11 mouse cellular contexts compared by ENCODE assay signal in genomic region chr1:55807028-55807427, GRCm38 (mm10).
DNase-seq lines count a peak whose midpoint lies in the region; ATAC-seq and TF ChIP-seq lines count a peak whose summit lies in the region.
"Had no signal": no experiment of that assay in that cellular context is flagged by ENCODE, and none has a peak within 500 bp of the region (broad histone marks: within the 10 kb centered on the region; RNA-seq: fewer than 3 reads in every experiment).

No protein-coding gene starts in this region.

- H3K36me3 ChIP-seq in liver, postnatal 0 days (replicated peaks; ENCODE audit: insufficient read depth, low read length) = no peaks in the 10 kb centered on the region
- no peaks in the 10 kb centered on the region for H3K36me3 ChIP-seq in liver, embryonic 12.5 days
- no peaks in the 10 kb centered on the region for H3K36me3 ChIP-seq in hindbrain, embryonic 12.5 days
- H3K36me3 ChIP-seq: hindbrain, embryonic 15.5 days; midbrain, embryonic 13.5 days had no signal

- H3K4me1 ChIP-seq in liver, postnatal 0 days (ENCODE audit: insufficient read depth) = no peaks in the 10 kb centered on the region
- 0 out of 2 replicates have a peak, but pooled peaks cover 4% of the 10 kb centered on the region for H3K4me1 ChIP-seq in liver, embryonic 12.5 days
- no peaks in the 10 kb centered on the region for H3K4me1 ChIP-seq in hindbrain, embryonic 12.5 days
- H3K4me1 ChIP-seq: forebrain, embryonic 13.5 days; hindbrain, embryonic 15.5 days; midbrain, embryonic 13.5 days had no signal

- no peak for DNase-seq in cerebellum, postnatal 36 days
- DNase-seq in liver, postnatal 0 days = no peak
- peak; percentile 31 for DNase-seq in induced T-regulatory cell, adult 2 months (ENCODE audit: low read depth)
- peak; percentile 40 for DNase-seq in naive thymus-derived CD4-positive, alpha-beta T cell, adult 2 months (ENCODE audit: low read depth)
- DNase-seq in urinary bladder, postnatal 36 days (ENCODE audit: low spot score in 2 of 2) = no peak

- 0 out of 2 replicates have a peak overlapping the region, but pooled peaks have one; percentile 24 for H3K27ac ChIP-seq in liver, postnatal 0 days (ENCODE audit: low read depth)
- no peak overlapping the region for H3K27ac ChIP-seq in liver, embryonic 12.5 days
- H3K27ac ChIP-seq in hindbrain, embryonic 12.5 days = no peak overlapping the region
- H3K27ac ChIP-seq: forebrain, embryonic 13.5 days; hindbrain, embryonic 15.5 days; midbrain, embryonic 13.5 days had no signal

- H3K4me2 ChIP-seq in liver, postnatal 0 days (ENCODE audit: low read depth, low read length) = no peak overlapping the region
- no peak overlapping the region for H3K4me2 ChIP-seq in liver, embryonic 12.5 days
- no peak overlapping the region for H3K4me2 ChIP-seq in hindbrain, embryonic 12.5 days (replicated peaks)
- H3K4me2 ChIP-seq: forebrain, embryonic 13.5 days; hindbrain, embryonic 15.5 days; midbrain, embryonic 13.5 days had no signal

- no peak for TF ChIP-seq EP300 in liver, postnatal 0 days (IDR thresholded peaks at IDR 0.05; ENCODE audit: low read depth)

- no peak for TF ChIP-seq CTCF in liver, postnatal 0 days (IDR thresholded peaks at IDR 0.05; ENCODE audit: low read depth)

- H3K27me3 ChIP-seq in liver, postnatal 0 days (ENCODE audit: insufficient read depth, low read length) = no peaks in the 10 kb centered on the region
- H3K27me3 ChIP-seq in liver, embryonic 12.5 days (replicated peaks) = no peaks in the 10 kb centered on the region
- H3K27me3 ChIP-seq in hindbrain, embryonic 12.5 days = no peaks in the 10 kb centered on the region
- H3K27me3 ChIP-seq: forebrain, embryonic 13.5 days; hindbrain, embryonic 15.5 days; midbrain, embryonic 13.5 days had no signal

- ATAC-seq in cerebellum, adult (ENCODE audit: insufficient number of reproducible peaks, low FRiP score, low TSS enrichment) = peak; percentile 36; the same call in 1 of the 2 replicates
- no peak for ATAC-seq in liver, postnatal 0 days
- ATAC-seq in liver, embryonic 12.5 days = no peak
- no peak for ATAC-seq in hindbrain, embryonic 12.5 days (ENCODE audit: low FRiP score)
- ATAC-seq: forebrain, embryonic 13.5 days; midbrain, embryonic 13.5 days had no signal

- no peaks in the 10 kb centered on the region for H3K9me3 ChIP-seq in liver, postnatal 0 days (ENCODE audit: low read length)
- H3K9me3 ChIP-seq in liver, embryonic 12.5 days (replicated peaks) = no peaks in the 10 kb centered on the region
- H3K9me3 ChIP-seq in hindbrain, embryonic 12.5 days (replicated peaks) = no peaks in the 10 kb centered on the region
- H3K9me3 ChIP-seq: forebrain, embryonic 13.5 days; hindbrain, embryonic 15.5 days; midbrain, embryonic 13.5 days had no signal

- H3K9ac ChIP-seq in liver, postnatal 0 days (replicated peaks) = no peak overlapping the region
- no peak overlapping the region for H3K9ac ChIP-seq in liver, embryonic 12.5 days
- H3K9ac ChIP-seq in hindbrain, embryonic 12.5 days = no peak overlapping the region
- H3K9ac ChIP-seq: forebrain, embryonic 13.5 days; hindbrain, embryonic 15.5 days; midbrain, embryonic 13.5 days had no signal

- 32% methylated on average over 5 of the region's 5 CpGs for whole genome bisulfite sequencing in liver, postnatal 0 days (ENCODE audit: insufficient replicate concordance)
- WGBS in liver, embryonic 12.5 days (ENCODE audit: insufficient replicate concordance) = 37% methylated on average over 5 of the region's 5 CpGs
- 67% methylated on average over 5 of the region's 5 CpGs for WGBS in hindbrain, embryonic 12.5 days

- no peak overlapping the region for H3K4me3 ChIP-seq in liver, postnatal 0 days (ENCODE audit: low read depth, low read length)
- H3K4me3 ChIP-seq in liver, embryonic 12.5 days = no peak overlapping the region
- H3K4me3 ChIP-seq in hindbrain, embryonic 12.5 days = no peak overlapping the region
- H3K4me3 ChIP-seq: forebrain, embryonic 13.5 days; hindbrain, embryonic 15.5 days; midbrain, embryonic 13.5 days had no signal

Comparison
In these comparisons a context has a peak if more than half of its experiments do, and no peak if none do; other contexts are left out.
1. DNase-seq: peak in induced T-regulatory cell, adult 2 months (single experiment) and naive thymus-derived CD4-positive, alpha-beta T cell, adult 2 months (single experiment); none in cerebellum, postnatal 36 days (0 of 2), liver, postnatal 0 days (single experiment) and urinary bladder, postnatal 36 days (0 of 2).